Mouse (Mus musculus) thymus, postnatal 4 days (tissue): ENCODE results near the gene 1700028K03Rik.
A peak's percentile ranks its signal among the peaks of the same experiment; 100 is the strongest.

Source experiments
- DNase-seq: peaks from one replicate; pipeline ENCODE4 v3.0.0; 2021

The 1700028K03Rik gene

GRCm38 (mm10) chr5:107534581-107534980 is at the start of gene 1700028K03Rik:
Gene 1700028K03Rik, plus strand, starts transcription at chr5:107534709.
- no peak for DNase-seq

GRCm38 (mm10) chr5:107488996-107489395 is 45.5 kb upstream of the 1700028K03Rik start:
- DNase-seq = no peak

- no peak for DNase-seq
Observed at GRCm38 (mm10) chr5:107491036-107491435, 43.5 kb upstream of the 1700028K03Rik start.

GRCm38 (mm10) chr5:107492471-107492870 is 42.0 kb upstream of the 1700028K03Rik start:
- DNase-seq = no peak

GRCm38 (mm10) chr5:107494759-107495158 is 39.8 kb upstream of the 1700028K03Rik start:
- DNase-seq = no peak

GRCm38 (mm10) chr5:107496047-107496446 is 38.5 kb upstream of the 1700028K03Rik start:
- no peak for DNase-seq

GRCm38 (mm10) chr5:107497519-107498501 is 36.7 kb upstream of the 1700028K03Rik start:
- no peak for DNase-seq

GRCm38 (mm10) chr5:107498806-107499310 is 35.7 kb upstream of the 1700028K03Rik start:
- DNase-seq = no peak

- no peak for DNase-seq
Observed at GRCm38 (mm10) chr5:107499891-107500535, 34.5 kb upstream of the 1700028K03Rik start.

- no peak for DNase-seq
Observed at GRCm38 (mm10) chr5:107500741-107501140, 33.8 kb upstream of the 1700028K03Rik start.

GRCm38 (mm10) chr5:107507321-107507720 is 27.2 kb upstream of the 1700028K03Rik start, which contains the start of gene Gm42669:
Gene Gm42669, plus strand, starts transcription at chr5:107507621.
- no peak for DNase-seq

GRCm38 (mm10) chr5:107510503-107510902 is 24.0 kb upstream of the 1700028K03Rik start:
- no peak for DNase-seq

- no peak for DNase-seq
Observed at GRCm38 (mm10) chr5:107511326-107511725, 23.2 kb upstream of the 1700028K03Rik start.

GRCm38 (mm10) chr5:107513583-107513982 is 20.9 kb upstream of the 1700028K03Rik start:
- DNase-seq = peak; percentile 96

- DNase-seq = no peak
Observed at GRCm38 (mm10) chr5:107515453-107515852, 19.1 kb upstream of the 1700028K03Rik start.

- DNase-seq = no peak
Observed at GRCm38 (mm10) chr5:107516087-107516486, 18.4 kb upstream of the 1700028K03Rik start.

- no peak for DNase-seq
Observed at GRCm38 (mm10) chr5:107518602-107519001, 15.9 kb upstream of the 1700028K03Rik start.

GRCm38 (mm10) chr5:107521386-107521785 is 13.1 kb upstream of the 1700028K03Rik start:
- no peak for DNase-seq

GRCm38 (mm10) chr5:107521897-107522296 is 12.6 kb upstream of the 1700028K03Rik start:
- no peak for DNase-seq

GRCm38 (mm10) chr5:107524281-107524680 is 10.2 kb upstream of the 1700028K03Rik start:
- peak; percentile 23 for DNase-seq

- no peak for DNase-seq
Observed at GRCm38 (mm10) chr5:107528856-107529255, 5.7 kb upstream of the 1700028K03Rik start.

GRCm38 (mm10) chr5:107533590-107533989 is 919 bp upstream of the 1700028K03Rik start:
- no peak for DNase-seq

GRCm38 (mm10) chr5:107541696-107542095 is 7.2 kb downstream of the 1700028K03Rik start:
- no peak for DNase-seq
